Mouse (Mus musculus): Measurements from ENCODE around the gene Angptl2.

Angptl2 gene

DNA sequence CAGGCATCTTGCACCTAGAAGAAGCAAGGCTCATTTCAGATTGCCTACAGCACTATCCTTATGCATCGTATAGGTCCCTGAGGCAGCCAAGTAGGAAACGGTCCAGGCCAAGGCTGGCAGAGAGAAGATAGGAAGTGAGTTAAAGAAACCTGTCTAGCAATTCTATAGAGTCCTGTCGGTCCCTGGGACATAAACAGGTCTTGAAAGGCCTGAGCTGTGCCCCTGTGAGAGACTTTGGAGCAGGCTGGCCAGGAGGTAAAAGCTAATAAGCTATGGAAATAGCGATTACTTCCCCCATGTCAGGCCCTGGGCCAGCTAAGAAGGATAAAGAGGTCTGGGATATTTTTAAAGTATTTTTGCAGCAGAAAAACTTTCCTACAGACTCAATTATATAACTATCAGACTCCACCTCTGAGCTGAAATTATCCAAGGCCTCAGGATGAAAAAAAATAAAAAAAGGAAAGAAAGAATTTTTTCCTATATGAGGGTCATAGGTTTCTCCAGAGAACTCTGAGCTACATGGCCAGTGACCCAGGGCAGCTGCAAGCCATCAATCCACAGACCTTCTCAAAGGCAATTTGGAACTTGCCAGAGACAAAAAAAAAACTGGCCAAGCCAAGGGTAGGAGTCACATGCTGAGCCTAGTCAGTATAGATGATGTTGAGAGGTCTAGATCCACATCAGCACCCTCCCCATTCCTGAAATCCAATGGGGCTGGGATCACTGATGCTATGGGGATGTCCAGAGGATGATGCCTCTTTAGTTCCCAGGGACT, 57.0 kb downstream of the Angptl2 start:
- DNase-seq = no peak

DNA sequence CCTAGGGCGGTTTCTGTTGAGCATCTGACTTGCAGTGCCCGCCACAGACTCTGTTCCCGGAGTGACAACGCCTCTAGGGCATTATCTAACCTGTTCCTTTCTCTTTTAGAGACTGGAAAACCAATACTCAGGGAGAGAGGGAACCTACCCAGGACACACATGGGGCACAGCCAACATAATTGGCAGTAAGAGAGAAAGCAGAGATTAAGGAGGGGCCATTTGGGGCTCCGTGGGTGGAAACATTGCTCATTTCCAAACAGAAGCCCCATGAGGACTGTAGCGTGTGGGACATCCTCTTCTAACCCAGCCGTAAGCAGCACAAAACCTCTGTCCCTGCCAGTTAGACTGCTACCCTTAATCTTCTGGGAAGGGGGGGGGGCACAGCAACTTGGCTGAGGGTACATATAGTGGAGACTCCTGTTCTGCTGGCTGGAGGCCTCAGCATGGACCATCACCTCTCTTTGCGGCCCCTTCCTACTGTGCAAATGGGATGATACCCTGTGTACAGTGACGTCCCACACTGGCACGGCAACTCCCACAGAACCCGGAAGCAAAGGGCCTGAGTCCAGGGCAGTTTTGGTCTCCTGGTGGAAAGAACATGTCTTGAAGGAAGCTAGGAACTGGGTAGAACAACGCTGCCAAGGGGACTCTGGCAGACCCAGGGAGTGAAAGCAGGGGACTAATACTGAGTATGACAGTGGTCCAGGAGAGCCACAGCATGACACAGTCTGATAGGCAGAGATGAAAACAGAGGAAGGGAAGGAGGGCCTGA, 59.0 kb downstream of the Angptl2 start:
- DNase-seq = no peak

DNA sequence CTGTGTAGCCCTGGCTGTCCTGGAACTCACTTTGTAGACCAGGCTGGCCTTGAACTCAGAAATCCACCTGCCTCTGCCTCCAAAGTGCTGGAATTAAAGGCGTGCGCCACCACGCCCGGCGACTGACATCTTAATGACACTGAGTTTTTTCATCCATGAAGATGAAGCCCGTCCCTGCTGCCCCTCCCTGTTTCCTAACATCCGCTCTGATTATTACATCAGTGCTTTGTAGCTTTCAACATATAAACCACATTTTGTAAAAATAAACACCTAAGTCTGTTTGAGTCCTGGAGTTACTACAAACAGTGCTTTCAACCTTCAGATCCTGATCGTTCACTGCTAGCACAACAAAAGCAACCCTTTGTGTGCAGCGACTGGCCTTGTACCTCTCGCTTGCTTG, 63.9 kb downstream of the Angptl2 start:
- DNase-seq = no peak

- DNase-seq = no peak
These were observed 64.7 kb downstream of the Angptl2 start for GRCm38 (mm10) chr2:33280525-33280924.

- no peak for DNase-seq
These were observed 65.9 kb downstream of the Angptl2 start for GRCm38 (mm10) chr2:33281807-33282206.

GRCm38 (mm10) chr2:33282877-33283276, 67.0 kb downstream of the Angptl2 start:
- peak; percentile 39 to 52 for DNase-seq

DNA sequence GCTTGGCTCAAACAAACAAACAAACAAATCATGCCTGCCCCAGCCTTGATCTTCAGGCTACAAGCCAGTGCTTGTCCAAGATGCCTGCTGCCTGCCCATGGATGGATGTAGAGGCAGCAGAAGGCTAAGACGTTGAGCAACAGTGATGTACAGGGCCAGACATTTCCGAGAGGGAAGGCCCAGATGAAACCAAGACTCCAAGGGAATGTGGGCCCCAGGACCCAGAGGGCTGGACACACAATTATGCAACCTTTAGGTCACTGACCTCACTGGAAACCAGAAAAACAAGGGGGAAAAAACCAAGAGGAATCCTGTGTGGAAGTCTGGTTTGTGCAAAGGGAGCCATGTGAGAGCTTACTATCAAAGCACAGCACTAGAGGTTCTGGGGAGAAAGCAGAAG, 67.8 kb downstream of the Angptl2 start:
- peak; percentile 18 to 46 for DNase-seq

DNA sequence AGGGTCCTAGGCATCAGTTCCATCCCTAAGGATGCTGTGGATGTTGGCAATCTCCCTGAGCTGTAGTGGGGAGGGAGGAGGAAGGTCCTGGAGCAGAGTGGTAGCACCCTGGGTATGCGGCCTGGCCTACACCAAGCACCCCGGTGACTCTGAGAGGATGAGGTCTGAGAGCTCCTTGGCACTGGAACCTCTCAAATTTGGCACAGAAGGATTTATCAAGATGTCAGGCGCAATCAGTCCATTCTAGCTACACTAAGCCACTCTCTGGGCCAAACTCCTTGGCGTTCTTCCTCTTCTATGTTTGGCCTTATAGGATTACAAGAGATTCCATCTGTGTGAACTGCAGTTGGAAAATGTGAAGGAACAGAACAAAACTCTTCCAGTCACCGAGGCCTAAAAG, 73.0 kb downstream of the Angptl2 start:
- no peak for DNase-seq

DNA sequence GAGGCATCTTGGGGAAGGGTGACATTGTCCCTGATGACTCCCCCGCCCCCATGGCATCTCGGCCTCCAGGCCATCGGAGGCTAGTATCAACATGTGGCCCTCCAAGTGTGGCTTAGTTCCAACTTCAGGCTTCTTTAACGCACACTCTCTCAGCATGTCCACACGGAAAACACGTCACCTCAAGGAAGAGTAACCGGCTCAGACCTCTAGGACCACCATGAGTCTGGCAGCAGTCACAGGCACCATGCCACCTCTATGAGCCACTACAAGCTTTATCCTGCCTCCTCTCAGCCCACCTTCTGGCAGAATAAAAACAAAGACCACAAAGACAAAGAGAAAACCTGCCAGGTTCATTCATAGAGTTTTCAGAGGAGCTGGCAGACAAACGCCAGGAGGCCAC, 74.6 kb downstream of the Angptl2 start:
- no peak for DNase-seq

DNA sequence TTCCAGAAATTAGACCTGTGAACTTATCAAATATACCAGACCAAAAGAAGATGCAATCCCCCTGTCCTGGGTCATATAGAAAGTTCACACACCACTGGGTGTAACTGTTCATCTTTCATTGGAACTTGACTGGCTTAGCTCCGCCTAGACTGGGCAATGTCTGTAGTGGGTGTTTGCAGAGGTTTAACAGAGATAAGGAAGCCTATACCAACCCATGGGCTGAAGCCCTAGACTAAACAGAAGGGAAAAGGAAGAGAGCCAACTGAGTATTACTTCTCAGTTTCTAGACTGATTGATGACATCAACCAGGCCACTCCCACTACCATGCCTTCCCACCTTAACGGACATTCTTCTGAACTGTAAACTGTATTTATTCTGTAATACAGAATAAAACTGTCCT, 76.2 kb downstream of the Angptl2 start:
- no peak for DNase-seq

DNA sequence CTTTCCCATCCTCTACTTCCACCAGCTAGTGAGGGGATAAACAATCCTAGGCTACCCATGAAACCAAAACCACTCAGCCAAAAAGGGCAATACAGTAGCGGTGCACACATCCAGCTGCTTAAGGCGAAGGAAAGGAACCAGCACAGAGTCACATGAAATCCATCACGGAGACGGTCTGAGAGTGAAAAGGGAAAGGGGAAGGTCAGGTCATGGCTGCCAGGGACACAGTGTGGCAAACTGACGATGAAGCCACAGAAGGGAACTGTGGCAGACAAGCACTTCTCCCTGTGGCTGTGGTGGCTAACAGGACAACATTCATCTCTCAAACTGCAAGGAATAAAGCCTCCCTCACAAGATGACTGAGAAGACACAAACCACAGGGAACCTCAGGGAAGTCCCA, 79.2 kb downstream of the Angptl2 start:
- DNase-seq = no peak
